Mouse (Mus musculus) spleen, adult 2 months (tissue): Measurements from ENCODE around the gene Arhgap17.

Source experiments
- CTCF ChIP-seq: fragments of 200-500 bp; IDR thresholded peaks from 2 replicates; pipeline ENCODE4 v1.5.1; 2011; ENCODE audit warnings: mild to moderate bottlenecking, inconsistent platforms; ENCODE audit not compliant: insufficient read depth, insufficient read length, insufficient replicate concordance; ENCODE audit errors: extremely low read depth
- POLR2A ChIP-seq: fragments of 200-500 bp; IDR thresholded peaks from 2 replicates; pipeline ENCODE4 v1.6.1; 2011; ENCODE audit warnings: low read depth, low read length, inconsistent platforms

- TF ChIP-seq CTCF = peak; percentile 31; the same call in 1 of the 2 replicates
- TF ChIP-seq POLR2A = no peak
These were observed 29.1 kb upstream of the Arhgap17 start for GRCm38 (mm10) chr7:123398828-123399227.
